Mouse (Mus musculus) testis, postnatal 14 days (tissue): ENCODE measurements around the gene Cdca5.
"Not testable (repeated sequence)": the region's sequence is repeated elsewhere in the genome, so short reads cannot be mapped to it uniquely, and the experiment has no call there.

ENCODE experiments used
- DNase-seq: peaks from one replicate; pipeline ENCODE4 v3.0.0; 2021; ENCODE audit warnings: low spot score

The Cdca5 gene

GRCm38 (mm10) chr19:6104476-6104875 is 19.7 kb downstream of the Cdca5 start:
- no peak for DNase-seq

DNA sequence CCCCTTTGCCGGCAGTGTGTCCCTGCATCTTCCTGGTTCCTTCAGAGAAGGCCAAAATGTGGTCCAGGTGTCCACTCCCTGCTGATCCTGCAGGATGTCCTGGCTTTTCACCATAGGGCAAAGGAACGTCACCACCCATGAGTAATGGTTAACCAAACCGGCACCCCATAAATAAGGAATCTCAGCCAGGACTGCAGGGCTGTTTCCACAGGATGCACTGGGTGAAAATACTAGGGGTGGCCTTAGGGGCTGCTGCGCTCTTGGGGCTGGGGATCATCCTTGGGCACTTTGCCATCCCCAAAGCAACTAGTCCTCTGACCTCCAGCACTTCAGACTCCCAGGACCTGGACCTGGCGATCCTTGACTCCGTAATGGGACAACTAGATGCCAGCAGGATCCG is 20.8 kb downstream of the Cdca5 start, which contains the start of gene Naaladl1:
Gene Naaladl1, plus strand, starts transcription at position 197 of the 400 bp plus-strand sequence.
- no peak for DNase-seq

DNA sequence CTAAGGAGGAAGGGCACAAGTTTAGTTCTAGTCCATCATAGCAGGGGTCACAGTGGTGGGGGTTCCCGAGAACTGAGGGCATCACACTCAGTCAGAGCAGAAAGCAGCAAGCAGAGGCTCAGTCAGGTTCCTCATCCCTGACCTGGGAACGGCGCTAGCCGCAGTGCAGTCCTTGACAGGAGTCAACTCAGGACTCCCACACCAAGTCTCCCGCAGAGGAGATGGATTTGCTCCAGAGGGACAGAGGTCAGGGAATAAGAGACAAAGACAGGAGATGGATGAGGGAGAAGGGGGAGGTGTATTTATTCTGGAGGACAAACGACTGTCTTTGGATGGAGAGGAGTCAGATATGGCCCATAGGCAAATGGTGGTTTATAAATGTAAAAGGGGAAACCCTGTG is 28.3 kb downstream of the Cdca5 start:
- DNase-seq, result no peak

GRCm38 (mm10) chr19:6116113-6116850 is 31.5 kb downstream of the Cdca5 start:
- DNase-seq, result no peak

- no peak for DNase-seq
Observed at GRCm38 (mm10) chr19:6117346-6117985, 32.7 kb downstream of the Cdca5 start.

- peak; percentile 89 for DNase-seq
Observed at GRCm38 (mm10) chr19:6117986-6118676, 33.3 kb downstream of the Cdca5 start, which contains the start of gene Sac3d1. Gene Sac3d1 (minus strand): TSS chr19:6118650.

- no peak for DNase-seq
Observed at GRCm38 (mm10) chr19:6118677-6119185, 33.9 kb downstream of the Cdca5 start.

GRCm38 (mm10) chr19:6121761-6122160 is 37.0 kb downstream of the Cdca5 start:
- DNase-seq, result no peak

DNA sequence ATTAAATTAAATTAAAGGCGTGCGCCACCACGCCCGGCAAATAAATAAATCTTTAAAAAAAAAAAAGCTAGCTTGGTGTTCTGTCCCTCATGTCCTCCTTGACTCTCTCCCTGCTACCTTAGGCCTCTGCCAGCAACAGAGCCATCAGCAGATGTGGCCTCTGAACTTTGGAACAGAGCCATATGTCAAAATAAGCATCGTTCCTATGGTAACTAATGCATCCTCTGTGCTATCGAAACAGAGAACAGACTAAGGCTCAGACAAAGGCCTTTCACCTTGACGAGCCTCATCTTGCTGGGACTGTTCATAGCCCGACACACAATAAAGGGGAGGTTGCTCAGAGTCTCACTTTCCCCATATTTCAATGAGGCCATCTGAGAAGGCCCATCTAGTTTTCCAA is 38.5 kb downstream of the Cdca5 start:
- DNase-seq, result no peak

DNA sequence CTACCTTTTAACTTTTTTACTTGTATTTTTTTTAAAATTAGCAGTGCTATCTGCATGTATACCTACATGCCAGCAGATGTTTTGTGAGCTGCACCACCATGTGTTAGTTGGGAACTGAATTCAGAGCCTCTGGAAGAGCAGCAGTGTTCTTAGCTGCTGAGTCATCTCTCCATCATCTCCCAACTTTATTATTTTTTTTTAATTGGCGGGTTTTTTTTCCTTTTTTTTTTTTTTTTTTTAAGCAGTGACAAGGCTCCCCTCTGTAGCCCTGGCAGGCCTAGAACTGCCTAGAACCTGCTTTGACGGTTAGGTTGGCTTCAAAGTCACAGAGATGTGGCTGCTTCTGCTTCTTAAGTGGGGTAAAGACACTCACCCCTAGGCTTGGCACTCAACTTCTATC is 40.1 kb downstream of the Cdca5 start:
- no peak for DNase-seq

GRCm38 (mm10) chr19:6126289-6126688 is 41.5 kb downstream of the Cdca5 start:
- DNase-seq, result no peak

- no peak for DNase-seq
Observed at GRCm38 (mm10) chr19:6126789-6127580, 42.2 kb downstream of the Cdca5 start.

GRCm38 (mm10) chr19:6127760-6128341 is 43.1 kb downstream of the Cdca5 start, which contains the start of gene Snx15:
Gene Snx15 (minus strand): TSS chr19:6128304.
- peak; percentile 94 for DNase-seq

DNA sequence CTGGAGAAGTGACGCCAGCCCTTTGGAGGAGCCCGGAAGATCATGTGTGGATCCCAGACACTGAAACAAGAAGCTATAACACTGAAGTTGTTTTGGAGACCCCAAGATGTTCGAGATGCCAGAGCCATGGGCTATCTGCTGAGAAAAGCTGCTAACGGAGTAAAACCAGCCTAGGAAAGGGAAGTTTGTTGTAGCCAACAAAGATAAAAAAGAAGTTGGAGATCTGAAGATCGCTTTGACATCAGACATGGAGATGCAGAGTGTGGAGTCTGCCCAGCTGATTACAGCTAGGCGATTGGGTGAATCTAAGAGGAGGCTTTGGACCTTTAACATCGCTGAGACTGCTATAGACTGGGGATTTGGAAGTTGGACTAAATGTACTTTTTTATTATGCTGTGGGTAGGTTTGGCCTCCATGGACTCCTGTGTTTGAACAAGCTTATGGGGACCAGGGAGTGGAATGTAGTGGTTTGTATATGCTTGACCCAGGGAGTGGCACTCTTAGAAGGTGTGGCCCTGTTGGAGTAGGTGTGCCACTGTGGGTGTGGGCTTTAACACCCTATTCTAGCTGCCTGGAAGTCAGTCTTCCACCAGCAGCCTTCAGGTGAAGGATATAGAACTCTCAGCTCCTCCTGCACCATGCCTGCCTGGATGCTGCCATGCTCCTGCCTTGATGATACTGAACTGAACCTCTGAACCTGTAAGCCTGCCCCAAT is 45.8 kb downstream of the Cdca5 start:
- DNase-seq, result not testable (repeated sequence)

DNA sequence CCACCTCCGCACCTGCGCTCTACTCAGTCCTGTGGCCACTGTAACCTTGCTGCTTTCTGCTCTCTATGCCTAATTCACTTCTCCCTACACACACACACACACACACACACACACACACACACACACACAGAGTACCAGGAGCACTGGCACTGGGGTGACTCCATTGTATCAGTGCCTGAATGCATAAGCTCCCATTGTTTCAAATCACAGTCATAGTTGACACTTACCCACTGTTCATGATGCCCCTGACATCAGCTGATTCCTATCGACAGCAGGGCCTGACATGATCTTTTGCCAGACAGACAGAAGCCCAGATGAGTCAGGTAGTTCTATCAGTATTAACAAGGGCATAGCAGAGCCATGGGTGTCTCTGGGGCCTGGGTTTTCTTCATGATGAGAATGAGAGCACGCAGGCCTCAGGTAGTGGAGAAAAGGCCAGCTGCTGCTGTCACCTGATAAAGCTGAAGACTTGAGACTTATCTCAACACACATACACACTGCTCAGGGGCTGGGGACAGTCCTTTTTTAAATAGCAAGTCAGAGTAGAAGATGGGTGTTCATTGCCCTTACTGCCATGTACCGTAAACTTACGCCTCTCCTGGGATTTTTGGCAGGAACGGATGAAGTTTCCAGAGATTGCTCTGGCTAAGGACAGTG is 47.5 kb downstream of the Cdca5 start:
- no peak for DNase-seq

DNA sequence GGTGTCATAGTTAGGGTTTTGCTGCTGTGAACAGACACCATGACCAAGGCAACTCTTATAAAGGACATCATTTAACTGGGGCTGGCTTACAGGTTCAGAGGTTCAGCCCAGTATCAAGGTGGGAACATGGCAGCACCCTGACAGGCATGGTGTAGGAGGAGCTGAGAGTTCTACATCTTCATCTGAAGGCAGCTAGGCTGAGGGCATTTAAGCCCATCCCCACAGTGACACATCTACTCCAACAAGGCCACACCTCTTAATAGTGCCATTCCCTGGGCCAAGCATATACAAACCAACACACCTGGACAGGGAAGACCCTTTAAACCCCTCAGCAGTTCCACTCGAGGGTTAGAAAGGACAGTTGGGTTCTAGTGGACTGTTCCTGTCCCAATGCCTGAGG is 48.4 kb downstream of the Cdca5 start:
- DNase-seq, result not testable (repeated sequence)

DNA sequence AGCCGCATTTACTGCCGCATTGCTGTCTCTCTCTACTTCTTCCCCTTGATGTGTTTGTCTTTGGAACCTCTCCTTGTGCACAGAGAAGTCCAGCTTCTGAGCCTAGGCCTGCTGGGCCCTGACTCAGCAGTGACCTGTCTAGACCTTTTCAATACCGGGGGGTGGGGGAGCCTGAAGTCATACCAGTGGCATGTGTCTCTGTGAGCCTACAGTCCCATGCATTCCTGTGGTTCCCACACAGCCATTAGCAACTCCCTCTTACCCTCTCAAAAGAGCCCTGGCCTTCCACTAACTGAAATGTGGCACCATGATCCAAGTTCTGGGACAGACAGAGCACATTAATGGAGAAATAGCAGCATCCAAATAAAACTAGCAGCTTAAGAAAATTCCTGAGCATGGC is 51.6 kb downstream of the Cdca5 start:
- no peak for DNase-seq

DNA sequence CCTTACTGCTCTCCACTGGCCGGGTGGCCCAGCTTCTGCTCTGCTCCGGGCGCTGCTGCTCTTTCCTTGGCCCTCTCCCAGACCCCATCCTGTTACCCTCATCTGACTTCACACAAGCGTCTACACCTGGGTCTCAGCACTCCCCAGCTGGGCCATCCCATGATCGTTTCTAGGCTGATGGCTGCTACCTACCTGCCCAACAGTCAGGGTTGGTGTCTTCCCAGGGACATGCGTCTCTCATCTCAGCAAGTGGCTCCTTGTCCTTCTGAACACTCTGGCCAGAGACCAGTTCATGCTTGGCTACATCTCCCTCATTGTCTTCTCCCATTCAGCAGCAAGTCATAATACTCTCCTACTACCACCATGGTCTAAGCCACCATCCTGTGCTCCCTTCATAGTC is 54.9 kb downstream of the Cdca5 start:
- DNase-seq, result no peak

DNA sequence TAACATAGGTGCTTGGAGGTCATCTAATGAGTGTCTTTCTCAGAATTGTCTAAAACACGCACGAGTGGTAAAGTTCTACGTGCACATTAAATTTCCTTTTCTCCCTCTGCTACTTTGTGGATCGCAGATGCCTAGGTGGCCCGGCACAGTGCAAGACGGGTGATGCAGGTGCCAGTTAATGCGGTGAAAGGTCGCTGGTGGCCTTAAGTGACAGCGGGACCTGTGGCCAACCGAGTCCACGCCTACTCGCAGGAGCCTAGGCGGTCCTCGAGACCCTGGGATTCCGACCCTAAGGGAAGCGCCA is 55.5 kb downstream of the Cdca5 start:
- no peak for DNase-seq

DNA sequence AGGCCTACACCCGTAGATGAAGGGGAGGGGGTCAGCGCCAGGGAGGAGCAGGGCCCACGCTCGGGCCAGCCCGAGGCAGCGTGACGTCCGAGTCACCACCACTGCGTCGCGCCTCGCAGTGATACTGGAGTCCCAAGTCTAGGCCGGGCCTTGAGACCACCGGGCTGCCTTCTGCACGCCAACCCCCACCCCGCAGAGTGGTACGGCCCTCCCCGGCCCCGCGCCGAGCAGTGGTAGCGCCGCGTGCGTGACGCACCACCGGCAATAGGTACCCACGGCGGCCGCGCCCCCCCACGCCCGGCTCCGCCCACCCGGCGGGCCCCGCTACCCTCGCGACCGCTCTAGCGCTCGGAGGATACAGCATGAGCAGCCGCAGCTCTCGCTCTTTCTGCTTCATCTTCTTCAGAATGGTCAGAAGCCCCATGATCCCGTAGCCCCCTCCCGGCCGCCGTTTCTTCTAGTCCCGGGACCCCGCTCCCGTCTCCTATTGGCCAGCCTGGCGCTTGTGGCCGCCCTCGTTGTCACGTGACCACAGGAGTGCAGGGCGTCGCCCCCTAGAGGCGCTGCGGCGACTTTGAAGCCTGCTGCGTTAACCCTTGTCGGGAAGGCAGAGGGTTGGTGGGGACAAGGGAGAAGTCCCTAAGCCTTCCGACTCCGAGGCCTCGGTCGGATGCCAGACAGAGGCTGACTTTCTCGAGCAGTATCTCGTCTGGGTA is 56.1 kb downstream of the Cdca5 start, which contains the start of gene Batf2:
Gene Batf2, plus strand, starts transcription at position 306 of the 716 bp plus-strand sequence.
- peak; percentile 94 for DNase-seq
